Mouse (Mus musculus) kidney, adult 18-20 months (tissue): ENCODE results near the gene Samd1.

Experiments
- DNase-seq: peaks from one replicate; pipeline ENCODE4 v3.0.0; 2021

The Samd1 gene

GRCm38 (mm10) chr8:84012499-84013165 lies 15.2 kb downstream of the Samd1 start:
- DNase-seq, result peak; percentile 58

GRCm38 (mm10) chr8:84015833-84016232 lies 18.4 kb downstream of the Samd1 start:
- DNase-seq, result no peak

GRCm38 (mm10) chr8:84019738-84020137 lies 22.3 kb downstream of the Samd1 start:
- no peak for DNase-seq

GRCm38 (mm10) chr8:84021096-84021495 lies 23.6 kb downstream of the Samd1 start, which contains the start of gene Palm3:
TSS of gene Palm3 (plus strand) at chr8:84021471.
- DNase-seq, result peak; percentile 77

- DNase-seq, result peak; percentile 42
Measured at GRCm38 (mm10) chr8:84021569-84021968, 24.1 kb downstream of the Samd1 start.

GRCm38 (mm10) chr8:84023085-84023484 lies 25.6 kb downstream of the Samd1 start:
- DNase-seq, result peak; percentile 85

- peak; percentile 73 for DNase-seq
Measured at GRCm38 (mm10) chr8:84023631-84024030, 26.2 kb downstream of the Samd1 start.

GRCm38 (mm10) chr8:84024171-84024570 lies 26.7 kb downstream of the Samd1 start:
- peak; percentile 77 for DNase-seq

- DNase-seq, result no peak
Measured at GRCm38 (mm10) chr8:84025863-84026262, 28.4 kb downstream of the Samd1 start.

GRCm38 (mm10) chr8:84027449-84027848 lies 30.0 kb downstream of the Samd1 start:
- no peak for DNase-seq

- no peak for DNase-seq
Measured at GRCm38 (mm10) chr8:84029272-84029671, 31.8 kb downstream of the Samd1 start.

- no peak for DNase-seq
Measured at GRCm38 (mm10) chr8:84032777-84033176, 35.3 kb downstream of the Samd1 start.

- no peak for DNase-seq
Measured at GRCm38 (mm10) chr8:84038015-84038414, 40.5 kb downstream of the Samd1 start.

- DNase-seq, result peak; percentile 78
Measured at GRCm38 (mm10) chr8:84039050-84039449, 41.6 kb downstream of the Samd1 start.

GRCm38 (mm10) chr8:84042066-84042947 lies 44.8 kb downstream of the Samd1 start, which contains the start of gene Il27ra:
TSS of gene Il27ra (minus strand) at chr8:84042589.
- DNase-seq, result peak; percentile 74

- DNase-seq, result no peak
Measured at GRCm38 (mm10) chr8:84042948-84043342, 45.5 kb downstream of the Samd1 start.

GRCm38 (mm10) chr8:84044103-84044502 lies 46.6 kb downstream of the Samd1 start:
- DNase-seq, result no peak

GRCm38 (mm10) chr8:84044900-84045299 lies 47.4 kb downstream of the Samd1 start, which contains the start of gene Rln3:
TSS of gene Rln3 (minus strand) at chr8:84045000.
- no peak for DNase-seq

GRCm38 (mm10) chr8:84046505-84046904 lies 49.0 kb downstream of the Samd1 start:
- no peak for DNase-seq

- DNase-seq, result no peak
Measured at GRCm38 (mm10) chr8:84048171-84048570, 50.7 kb downstream of the Samd1 start.
